Mouse (Mus musculus): ENCODE data around the gene Slc26a3.
"Not testable (repeated sequence)": the region's sequence is repeated elsewhere in the genome, so short reads cannot be mapped to it uniquely, and the experiment has no call there.

Slc26a3 gene

DNA sequence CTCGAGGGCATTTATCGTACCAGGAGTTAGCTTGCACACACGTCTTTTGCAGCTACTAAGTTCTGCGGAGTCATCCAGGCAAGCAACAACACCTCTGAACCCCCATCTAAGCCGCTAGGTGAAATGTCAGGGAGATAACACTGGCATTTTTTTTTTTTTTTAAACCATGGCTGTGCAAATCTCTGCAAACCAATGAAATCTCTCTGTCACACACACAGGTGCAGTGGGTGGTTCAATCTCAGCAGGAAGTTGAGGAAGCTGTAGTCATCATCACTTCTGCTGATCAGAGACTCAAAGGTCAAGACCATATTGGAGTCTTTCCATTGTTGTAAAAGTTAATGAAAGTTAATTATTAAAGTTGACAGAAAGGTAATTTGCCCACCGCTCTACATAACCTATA is 47.1 kb downstream of the Slc26a3 start:
- no peak for DNase-seq

DNA sequence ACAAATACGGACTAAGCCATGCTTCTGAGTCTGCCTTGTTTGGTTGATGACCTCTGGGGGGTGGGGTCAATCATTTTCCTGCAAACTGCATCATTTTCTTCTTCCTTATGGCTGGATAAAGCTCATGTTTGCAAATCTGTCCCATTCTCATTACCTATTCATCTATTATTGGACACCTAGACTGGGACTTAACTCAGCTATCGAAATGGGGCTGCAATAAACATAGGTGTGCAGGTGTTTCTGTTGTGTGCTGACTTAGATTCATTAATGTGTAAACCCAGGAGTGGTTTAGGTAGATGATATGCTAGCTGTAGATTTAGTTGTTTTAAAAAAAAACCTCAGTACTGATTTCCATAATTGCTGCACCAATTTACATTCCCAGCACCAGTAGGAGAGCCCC is 48.9 kb downstream of the Slc26a3 start:
- no peak for DNase-seq

DNA sequence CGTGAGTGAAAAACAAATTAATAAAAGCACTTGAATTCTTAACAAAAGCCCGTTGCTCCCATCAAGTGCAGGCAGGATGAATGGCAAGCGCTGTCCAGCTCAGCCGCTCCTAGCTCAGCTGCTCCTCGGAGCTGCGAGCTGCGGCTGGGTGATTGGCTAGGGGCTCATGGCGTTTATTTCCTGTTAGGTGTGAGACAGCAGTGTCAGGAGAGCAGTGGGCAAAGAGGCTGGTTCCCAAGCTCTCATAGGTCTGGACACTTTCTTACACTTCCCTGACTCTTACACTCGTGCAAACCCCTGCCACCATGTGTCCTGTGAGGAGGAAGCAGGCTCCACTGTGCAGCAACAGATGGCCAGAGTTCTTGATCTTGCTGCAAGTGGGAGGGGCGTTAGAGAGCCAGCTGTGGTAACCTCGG is 53.5 kb downstream of the Slc26a3 start:
- DNase-seq: peak; percentile 3

- DNase-seq: no peak
Observed at GRCm38 (mm10) chr12:31444827-31445226, 54.2 kb downstream of the Slc26a3 start.

DNA sequence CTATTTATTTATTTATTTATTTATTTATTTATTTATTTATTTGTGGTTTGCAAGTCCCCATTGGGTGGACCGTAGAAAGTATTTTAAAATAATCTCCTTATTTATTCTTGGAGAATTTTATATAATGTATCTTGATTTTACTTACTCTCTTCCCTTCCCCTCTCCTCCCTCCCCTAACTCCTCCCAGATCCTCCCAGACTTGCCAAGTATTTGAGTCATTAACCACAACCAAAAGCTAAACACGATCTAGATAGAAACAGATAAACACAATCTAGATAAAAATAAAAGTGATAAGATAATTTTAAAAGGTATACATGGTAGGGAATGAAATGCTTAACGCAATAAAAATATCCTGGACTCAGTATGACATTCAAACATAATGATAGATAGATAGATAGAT is 58.7 kb downstream of the Slc26a3 start:
- DNase-seq: no peak

GRCm38 (mm10) chr12:31456271-31456670 is 65.6 kb downstream of the Slc26a3 start:
- DNase-seq: no peak

- no peak for DNase-seq
Observed at GRCm38 (mm10) chr12:31458474-31458873, 67.8 kb downstream of the Slc26a3 start.

DNA sequence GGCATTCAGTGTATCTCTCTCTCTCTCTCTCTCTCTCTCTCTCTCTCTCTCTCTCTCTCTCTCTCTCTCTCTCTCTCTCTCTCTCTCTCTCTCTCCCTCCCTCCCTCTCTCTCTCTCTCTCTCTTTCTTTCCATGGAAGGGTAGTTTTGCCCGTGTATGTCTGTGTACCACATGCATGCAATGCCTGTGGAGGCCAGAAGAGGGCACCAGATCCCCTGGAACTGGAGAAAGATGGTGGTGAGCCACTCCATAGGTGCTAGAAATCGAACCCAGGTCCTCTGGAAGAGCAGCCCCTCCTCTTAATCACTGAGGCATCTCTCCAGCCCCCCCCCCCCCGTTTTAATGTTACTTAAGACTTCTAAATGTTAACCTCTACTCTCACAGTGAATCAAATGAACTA is 69.6 kb downstream of the Slc26a3 start:
- peak; percentile 25 for DNase-seq

- no peak for DNase-seq
Observed at GRCm38 (mm10) chr12:31461371-31461770, 70.7 kb downstream of the Slc26a3 start.

DNA sequence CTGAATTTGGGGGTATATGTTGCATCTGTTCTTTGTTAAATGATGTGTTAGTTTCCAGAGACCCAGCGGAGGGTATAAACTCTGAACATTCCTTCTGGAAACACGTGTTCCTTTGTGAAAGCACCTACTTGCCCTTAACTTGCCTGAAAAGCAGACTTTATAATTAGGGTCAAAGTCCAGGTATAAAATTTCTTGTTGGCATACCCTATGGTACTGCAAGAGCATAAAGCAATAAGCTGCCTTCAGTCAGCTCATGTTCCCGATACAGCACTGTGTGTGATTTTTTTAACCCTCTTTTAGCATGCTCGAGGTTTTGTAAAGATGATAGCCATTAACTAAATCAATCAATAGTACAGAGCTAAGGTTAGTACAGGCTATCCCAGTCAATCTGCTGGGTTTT is 71.9 kb downstream of the Slc26a3 start:
- DNase-seq: no peak

GRCm38 (mm10) chr12:31478182-31478581 is 87.5 kb downstream of the Slc26a3 start:
- DNase-seq: not testable (repeated sequence)

DNA sequence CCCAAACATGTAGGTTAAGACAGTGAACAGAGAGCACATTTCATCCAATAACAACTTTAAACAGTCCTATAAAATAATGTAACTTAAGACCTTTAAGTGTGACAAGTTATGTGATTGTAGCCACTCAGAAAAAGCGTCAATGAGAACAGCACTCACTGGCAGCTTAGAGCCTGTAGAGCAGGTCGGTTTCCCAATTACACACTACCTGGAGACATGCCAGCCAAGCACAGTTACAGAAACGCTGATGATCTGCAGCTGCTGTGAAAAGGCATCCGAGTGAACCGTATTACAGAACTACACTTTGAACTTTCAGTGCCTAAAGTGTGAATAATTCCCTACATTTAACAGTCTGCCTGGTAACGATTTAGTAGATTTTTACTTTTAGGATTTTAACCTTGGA is 95.8 kb downstream of the Slc26a3 start:
- DNase-seq: no peak

GRCm38 (mm10) chr12:31498936-31499313 is 108.3 kb downstream of the Slc26a3 start:
- no peak for DNase-seq

DNA sequence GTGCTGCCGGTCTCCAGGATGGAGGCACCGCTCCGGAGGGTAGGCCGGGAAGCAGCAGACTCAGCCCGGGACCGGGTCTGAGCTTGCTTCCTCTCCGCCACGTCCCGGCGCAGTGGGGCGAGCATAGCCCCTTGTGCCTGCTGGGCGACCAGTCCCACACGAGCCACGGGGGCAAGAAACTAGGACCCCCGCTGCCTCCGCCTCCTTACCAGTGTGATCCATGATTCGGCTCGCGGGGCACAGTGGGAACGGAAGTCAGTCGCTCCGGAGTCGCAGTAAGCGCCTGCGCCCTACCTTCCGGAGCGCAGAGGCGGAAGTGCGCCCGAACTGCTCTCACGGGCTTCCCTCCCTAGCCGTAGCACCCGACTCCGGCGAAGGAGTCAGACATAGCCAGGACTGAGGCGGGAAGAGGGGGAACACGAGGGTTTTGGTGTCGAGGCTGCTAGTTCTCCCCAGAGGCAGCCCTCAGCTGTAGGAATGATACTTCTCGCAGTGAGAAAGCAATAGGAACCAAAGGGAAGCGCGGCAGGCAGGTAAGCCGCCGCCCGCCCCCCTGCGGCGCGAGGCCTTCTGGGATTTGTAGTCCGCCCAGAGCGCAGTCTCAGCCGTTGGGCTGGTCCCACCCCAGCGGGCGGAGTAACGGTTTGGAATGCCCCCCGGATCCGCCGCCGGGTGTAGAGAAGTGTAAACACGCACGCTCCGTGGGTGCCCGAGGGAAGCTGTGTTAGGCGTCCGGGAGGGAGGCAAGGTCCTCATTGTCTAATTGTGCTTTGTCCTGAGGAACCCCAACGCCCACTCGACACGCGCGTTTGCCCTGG is 108.9 kb downstream of the Slc26a3 start, which contains the start of gene Cbll1:
Gene Cbll1 (minus strand): TSS at position 303 of the 818 bp plus-strand sequence.
- peak; percentile 97 for DNase-seq

- DNase-seq: no peak
Observed at GRCm38 (mm10) chr12:31500196-31500595, 109.5 kb downstream of the Slc26a3 start.

DNA sequence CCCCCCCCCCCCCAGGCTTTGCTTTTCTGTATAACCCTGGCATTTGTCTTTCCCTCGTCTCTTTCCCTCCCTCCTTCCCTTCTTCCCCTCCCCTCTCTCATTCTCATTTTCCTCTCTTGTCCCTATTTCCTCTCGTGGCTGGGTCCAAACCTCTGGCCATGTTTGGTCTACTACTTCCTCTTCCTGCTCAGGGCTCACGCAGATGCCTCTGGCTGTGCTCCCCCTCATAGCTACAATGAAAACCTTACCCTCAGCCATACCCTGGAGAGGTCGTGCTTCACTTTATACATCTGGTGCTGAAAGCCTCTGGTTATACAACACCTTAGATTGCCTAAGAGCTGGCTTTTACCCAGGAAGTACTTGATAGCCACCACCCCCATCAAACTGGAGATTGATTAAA is 110.6 kb downstream of the Slc26a3 start:
- no peak for DNase-seq

GRCm38 (mm10) chr12:31503211-31503610 is 112.5 kb downstream of the Slc26a3 start:
- DNase-seq: no peak

- DNase-seq: no peak
Observed at GRCm38 (mm10) chr12:31507718-31508364, 117.2 kb downstream of the Slc26a3 start.

- no peak for DNase-seq
Observed at GRCm38 (mm10) chr12:31508496-31508895, 117.8 kb downstream of the Slc26a3 start.

DNA sequence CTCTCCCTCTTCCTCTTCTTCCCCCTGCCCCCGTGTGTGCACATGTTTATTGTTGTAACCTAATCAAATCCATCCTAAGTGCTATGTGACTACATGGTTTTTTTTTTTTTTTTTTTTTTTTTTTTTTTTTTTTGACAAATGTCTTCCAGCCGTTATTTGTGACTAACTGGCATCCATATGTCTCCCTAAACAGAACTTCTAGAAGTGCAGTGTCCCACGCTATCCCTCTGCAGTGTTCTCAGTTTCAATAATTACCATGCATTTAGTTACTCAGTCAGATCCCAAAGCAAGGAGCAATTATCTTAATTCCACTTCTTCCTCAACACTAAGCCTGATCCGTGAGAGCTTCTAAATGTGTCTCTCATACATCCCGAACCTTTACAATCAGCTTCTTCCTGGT is 120.5 kb downstream of the Slc26a3 start:
- no peak for DNase-seq

DNA sequence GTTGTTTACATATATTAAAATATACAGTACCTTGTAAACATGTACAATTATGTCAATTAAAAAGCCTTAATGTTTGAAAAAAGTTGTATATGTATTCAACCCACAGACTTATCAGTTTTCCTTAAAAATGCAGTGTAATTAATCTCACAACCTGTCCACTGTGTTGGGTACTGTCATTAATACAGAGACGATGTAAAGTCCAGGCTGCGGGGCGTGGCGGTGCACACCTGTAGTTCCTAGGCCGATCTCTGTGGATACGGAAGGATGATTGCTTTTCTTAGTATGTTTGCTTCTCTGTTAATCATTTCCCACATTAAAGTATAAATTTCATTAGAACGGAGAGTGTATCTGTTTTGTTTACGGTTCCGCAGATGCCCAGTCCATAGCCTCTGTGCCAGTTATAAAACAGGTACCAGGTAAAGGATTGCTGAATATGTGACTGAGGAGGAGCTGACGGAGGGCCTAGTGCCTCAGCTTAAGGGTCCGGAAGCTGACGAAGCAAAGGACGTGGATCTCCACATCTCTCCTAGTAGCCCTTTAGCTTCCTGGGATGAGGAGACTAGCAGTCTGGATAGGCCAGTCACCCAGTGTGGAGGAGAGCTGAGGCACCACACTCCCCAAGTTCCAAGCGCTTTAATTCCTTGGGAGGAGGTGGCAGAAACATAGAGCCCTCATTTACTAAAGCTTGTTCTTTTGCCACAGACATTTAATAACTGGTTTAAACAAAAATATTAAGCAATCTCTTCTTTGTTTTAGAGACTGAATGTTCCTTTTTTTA is 122.2 kb downstream of the Slc26a3 start:
- DNase-seq: no peak

GRCm38 (mm10) chr12:31513724-31514503 is 123.2 kb downstream of the Slc26a3 start:
- DNase-seq: no peak

DNA sequence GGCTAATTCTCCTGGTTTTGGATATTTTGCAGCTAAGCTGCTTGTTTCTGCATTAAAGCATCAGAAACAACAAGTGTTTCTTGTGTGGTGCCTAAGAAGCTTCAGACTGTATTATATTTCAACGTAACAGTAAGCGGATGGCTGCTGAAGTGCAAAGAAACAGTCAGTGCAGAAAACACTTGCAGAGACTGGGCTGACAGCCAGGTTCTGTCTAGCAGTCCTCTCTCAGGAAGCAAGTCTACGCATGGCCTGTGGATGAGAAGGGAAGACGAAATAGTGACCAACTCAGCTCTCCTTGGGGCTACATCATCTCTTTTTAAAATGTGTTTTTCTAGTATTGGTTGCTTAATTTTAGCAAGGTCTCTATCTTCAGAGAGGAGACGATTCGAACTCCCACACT is 129.4 kb downstream of the Slc26a3 start:
- DNase-seq: no peak

Data from thymus, postnatal 25 days (tissue).